Mouse (Mus musculus) stomach, postnatal 0 days (tissue): ENCODE results near the gene Mgp. TPM values are rescaled to one million over a fixed set of nuclear protein-coding genes. Genes with fewer than 3 reads are reported as not detected.

Experiments
- ATAC-seq: fragments of 200-750 bp; cut with Nextera tagmentation; 2 replicates; pipeline ENCODE4 v1.8.0; 2017; ENCODE audit not compliant: low FRiP score, low TSS enrichment
- DNase-seq: peaks from one replicate; pipeline ENCODE4 v3.0.0-alpha.2; 2016; ENCODE audit warnings: low spot score
- H3K27ac ChIP-seq: fragments of 300-500 bp; sonication (generic); replicated peaks from 2 replicates; pipeline ENCODE4 v1.5.1; 2014; ENCODE audit warnings: mild to moderate bottlenecking, control low read depth
- H3K27me3 ChIP-seq: fragments of 300-500 bp; sonication (generic); 2 replicates; pipeline ENCODE4 v1.6.1; 2014; ENCODE audit warnings: low read length; ENCODE audit not compliant: control insufficient read depth, insufficient read depth
- H3K36me3 ChIP-seq: fragments of 300-500 bp; sonication (generic); 2 replicates; pipeline ENCODE4 v1.6.1; 2014; ENCODE audit warnings: low read length, mixed read lengths; ENCODE audit not compliant: control insufficient read depth, insufficient read depth
- H3K4me1 ChIP-seq: fragments of 300-500 bp; sonication (generic); replicated peaks from 2 replicates; pipeline ENCODE4 v1.6.1; 2014; ENCODE audit warnings: antibody characterized with exemption; ENCODE audit not compliant: control insufficient read depth, insufficient read depth
- H3K4me2 ChIP-seq: fragments of 300-500 bp; sonication (generic); replicated peaks from 2 replicates; pipeline ENCODE4 v1.6.1; 2014; ENCODE audit warnings: low read depth, mild to moderate bottlenecking, control low read depth, moderate library complexity
- H3K4me3 ChIP-seq: fragments of 300-500 bp; sonication (generic); 2 replicates; pipeline ENCODE4 v1.5.1; 2014; ENCODE audit warnings: low read depth, low read length, control low read depth
- H3K9ac ChIP-seq: fragments of 300-500 bp; sonication (generic); 2 replicates; pipeline ENCODE4 v1.6.1; 2014; ENCODE audit warnings: mild to moderate bottlenecking, low read length, control low read depth, mixed read lengths
- H3K9me3 ChIP-seq: fragments of 300-500 bp; sonication (generic); 2 replicates; pipeline ENCODE4 v1.6.1; 2016; ENCODE audit warnings: low read length; ENCODE audit not compliant: control insufficient read depth
- CTCF ChIP-seq: IDR thresholded peaks from 2 replicates; pipeline ENCODE4 v1.5.1; 2016; ENCODE audit warnings: antibody characterized with exemption, low read depth, mild to moderate bottlenecking, moderate library complexity
- EP300 ChIP-seq: optimal IDR thresholded peaks from 2 replicates; pipeline ENCODE3; 2016; ENCODE audit warnings: antibody characterized with exemption
- WGBS: fragments of 180-500 bp; shearing (Covaris S2); extraction: QIAGEN DNeasy Blood & Tissue Kit; methylation state at CpG from one replicate; pipeline ENCODE4 v1.1.7; 2014; 5-methylcytosine and 5-hydroxymethylcytosine counted together
- polyA plus RNA-seq: library from polyadenylated mRNA; unstranded; fragments of >200 nt; fragmentation: Nextera tagmentation; extraction: Ambion mirVana; gene quantifications from 2 replicates; pipeline ENCODE4 v1.2.1, GENCODE M21; 2015

The Mgp gene
- polyA plus RNA-seq, 1 experiment from 2014 or later, result 473 TPM

DNA sequence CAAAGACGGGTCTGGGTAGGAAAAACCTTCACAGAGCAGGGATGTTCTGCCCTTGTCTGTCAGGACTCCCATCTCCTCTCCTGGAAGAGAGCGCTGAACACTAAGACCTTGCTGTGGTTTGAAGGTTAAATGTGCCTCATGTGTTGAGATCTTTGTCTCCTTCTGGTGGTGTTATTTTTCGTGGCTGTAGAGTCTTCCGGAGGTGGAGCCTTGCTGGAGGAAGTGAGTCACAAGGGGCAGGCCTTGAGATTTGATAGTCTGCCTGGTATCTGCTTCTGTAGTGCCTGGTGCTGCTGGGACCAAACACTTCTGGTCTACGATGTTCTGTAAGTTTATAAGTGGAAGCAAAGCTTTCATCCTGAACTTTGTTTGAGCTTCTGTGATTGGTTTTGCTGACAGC is 26.7 kb downstream of the Mgp start:
- no peak overlapping the region for H3K4me2 ChIP-seq
- no peak overlapping the region for H3K4me3 ChIP-seq
- H3K27me3 ChIP-seq, result no peaks in the 10 kb centered on the region
- H3K4me1 ChIP-seq, result no peaks in the 10 kb centered on the region
- H3K36me3 ChIP-seq, result no peaks in the 10 kb centered on the region
- ATAC-seq (no peak), DNase-seq (no peak)
- no peak overlapping the region for H3K9ac ChIP-seq
- H3K9me3 ChIP-seq, result no peaks in the 10 kb centered on the region
- TF ChIP-seq EP300, result no peak
- TF ChIP-seq CTCF, result no peak
- WGBS, result 88% methylated on average over 5 of the region's 5 CpGs
- 0 out of 2 replicates have a peak overlapping the region, but pooled peaks have one; percentile 13 for H3K27ac ChIP-seq

DNA sequence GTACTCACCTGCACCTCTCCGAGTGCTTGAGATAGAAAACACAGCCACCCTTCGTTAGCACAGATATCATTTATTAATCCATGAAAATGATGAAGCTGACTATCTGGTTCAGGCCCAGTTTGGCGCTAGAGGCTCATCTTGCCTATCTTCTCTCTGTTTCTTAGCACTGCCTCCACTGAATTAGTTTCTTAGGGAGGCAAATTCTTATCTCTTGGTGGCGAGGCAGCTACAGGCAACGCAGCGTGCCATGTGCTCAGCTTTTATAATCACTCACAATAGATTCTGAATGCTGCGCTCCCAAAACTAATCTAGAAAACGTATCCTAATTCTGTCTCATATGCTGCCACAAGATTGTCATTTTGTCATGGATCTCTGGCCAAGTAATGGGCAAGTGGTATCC is 27.2 kb downstream of the Mgp start:
- Histone ChIP-seq H3K27me3 (no peaks in the 10 kb centered on the region), H3K9me3 (no peaks in the 10 kb centered on the region), H3K4me3 (no peak overlapping the region), H3K4me2 (no peak overlapping the region), H3K9ac (no peak overlapping the region), H3K4me1 (no peaks in the 10 kb centered on the region), H3K27ac (no peak overlapping the region), H3K36me3 (no peaks in the 10 kb centered on the region)
- TF ChIP-seq CTCF (no peak), EP300 (no peak)
- DNase-seq (no peak), ATAC-seq (no peak)
- 74% methylated on average over 8 of the region's 8 CpGs for WGBS

DNA sequence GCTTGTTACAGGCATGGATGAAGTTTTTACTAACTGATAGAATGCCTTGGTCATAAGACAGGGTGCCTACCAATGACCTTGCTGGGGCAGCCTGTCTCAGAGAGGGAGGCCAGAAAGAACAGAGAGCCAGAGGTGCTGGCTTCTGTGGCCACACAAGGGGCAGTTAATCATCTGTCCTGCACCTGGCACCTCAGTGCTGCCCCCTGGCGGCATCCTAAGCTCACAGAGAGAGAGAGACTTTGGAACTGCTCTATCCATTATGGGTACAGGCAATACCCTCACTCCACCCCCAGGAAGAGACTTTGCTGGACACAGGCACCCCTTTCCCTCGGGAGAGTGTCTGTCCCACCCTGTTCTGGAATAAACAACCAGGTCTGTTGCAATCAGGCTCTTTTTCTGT is 27.8 kb downstream of the Mgp start:
- Histone ChIP-seq H3K4me1 (no peaks in the 10 kb centered on the region), H3K27ac (no peak overlapping the region), H3K36me3 (no peaks in the 10 kb centered on the region), H3K9ac (no peak overlapping the region), H3K9me3 (no peaks in the 10 kb centered on the region), H3K27me3 (no peaks in the 10 kb centered on the region), H3K4me2 (no peak overlapping the region), H3K4me3 (no peak overlapping the region)
- ATAC-seq (peak; percentile 59; the same call in 1 of the 2 replicates), DNase-seq (peak; percentile 68)
- TF ChIP-seq CTCF (peak; percentile 78), EP300 (no peak)
- WGBS, result 22% methylated on average over 2 of the region's 2 CpGs

DNA sequence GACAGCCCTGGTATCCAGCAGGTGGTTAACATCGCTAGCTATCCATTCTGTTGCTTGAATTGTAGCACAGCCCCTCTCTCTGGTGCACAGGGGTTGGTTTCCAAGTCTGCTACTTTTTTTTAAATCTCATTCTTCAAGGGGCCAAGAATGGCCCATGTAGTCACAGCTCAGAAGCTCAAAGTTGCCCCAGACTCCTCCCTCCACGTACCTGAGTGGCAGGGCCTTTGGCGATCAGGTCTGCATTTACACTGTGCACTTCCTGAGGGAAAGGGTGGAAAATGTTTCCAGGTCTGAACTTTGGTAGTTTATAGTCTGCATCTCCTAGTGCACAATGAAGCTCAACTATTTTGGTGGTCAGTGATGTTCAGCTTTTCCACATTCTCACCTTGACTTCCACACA is 28.4 kb downstream of the Mgp start:
- no peak overlapping the region for H3K4me3 ChIP-seq
- H3K36me3 ChIP-seq, result no peaks in the 10 kb centered on the region
- H3K4me2 ChIP-seq, result no peak overlapping the region
- no peak overlapping the region for H3K27ac ChIP-seq
- no peaks in the 10 kb centered on the region for H3K27me3 ChIP-seq
- TF ChIP-seq EP300 (no peak), CTCF (no peak)
- DNase-seq, result no peak
- H3K9me3 ChIP-seq, result no peaks in the 10 kb centered on the region
- WGBS, result 92% methylated on average over 3 of the region's 3 CpGs
- no peaks in the 10 kb centered on the region for H3K4me1 ChIP-seq
- H3K9ac ChIP-seq, result no peak overlapping the region
- no peak for ATAC-seq

DNA sequence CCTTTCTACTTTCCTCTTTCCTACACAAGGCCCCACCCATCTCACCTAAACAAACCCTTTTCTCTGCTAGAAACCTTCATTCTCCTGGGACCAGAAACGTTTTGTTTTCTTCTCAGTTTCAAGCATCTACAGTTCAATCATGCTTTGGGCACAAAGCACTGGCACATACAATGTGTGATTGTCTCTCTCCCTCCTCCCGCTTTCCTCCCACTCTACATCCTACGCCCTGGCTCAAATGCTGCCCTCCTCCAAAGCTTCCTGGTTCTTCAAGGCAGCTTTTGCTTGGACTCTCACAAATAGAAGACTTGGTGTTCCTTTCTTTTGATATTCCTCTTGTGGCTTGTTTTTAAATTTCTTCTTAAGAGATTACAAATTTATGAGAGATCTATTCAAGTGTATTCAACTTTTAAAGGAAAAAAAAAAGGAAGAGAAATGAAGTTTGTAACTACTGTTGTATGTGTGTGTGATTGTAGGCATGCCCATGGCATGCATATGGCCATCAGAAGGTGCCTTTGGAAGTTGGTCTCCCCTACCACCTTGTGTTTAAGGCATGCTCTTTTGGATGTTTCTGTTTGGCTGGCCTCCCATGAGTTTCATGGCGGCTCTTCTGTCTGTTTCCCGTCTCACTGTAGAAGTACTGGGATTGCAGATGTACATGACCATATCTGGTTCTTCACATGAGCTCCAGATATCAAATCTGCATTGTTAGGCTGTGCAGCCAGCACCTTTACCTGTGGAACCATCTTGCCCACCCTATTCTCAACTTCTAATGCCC is 29.7 kb downstream of the Mgp start:
- Histone ChIP-seq H3K9ac (no peak overlapping the region), H3K27me3 (no peaks in the 10 kb centered on the region), H3K4me1 (no peaks in the 10 kb centered on the region), H3K4me2 (no peak overlapping the region), H3K27ac (no peak overlapping the region), H3K9me3 (no peaks in the 10 kb centered on the region), H3K36me3 (no peaks in the 10 kb centered on the region), H3K4me3 (no peak overlapping the region)
- TF ChIP-seq EP300, result no peak
- TF ChIP-seq CTCF, result no peak
- DNase-seq (no peak), ATAC-seq (no peak)
- 72% methylated on average over 5 of the region's 5 CpGs for WGBS

DNA sequence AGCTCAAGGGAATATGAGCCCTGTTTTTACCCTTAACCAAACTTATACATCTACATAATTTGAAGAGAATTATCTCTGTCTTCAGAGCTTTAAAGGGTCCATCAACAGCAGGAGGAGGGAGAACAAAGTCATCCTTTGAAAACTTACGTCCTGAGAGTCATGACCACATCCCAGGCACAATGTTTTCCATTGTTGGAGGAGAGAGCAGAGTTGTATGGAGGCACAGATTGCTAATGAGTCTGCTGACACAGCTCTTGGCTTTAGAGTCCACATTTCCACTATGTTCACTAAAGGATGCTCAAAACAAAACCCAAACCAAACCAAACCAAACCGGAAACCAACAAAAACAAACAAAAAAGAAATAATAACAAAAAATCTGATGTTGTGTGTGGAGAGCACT is 30.7 kb downstream of the Mgp start:
- no peak for DNase-seq
- no peaks in the 10 kb centered on the region for H3K36me3 ChIP-seq
- WGBS, result 56% methylated on average over 2 of the region's 2 CpGs
- no peak overlapping the region for H3K27ac ChIP-seq
- H3K9ac ChIP-seq, result no peak overlapping the region
- no peak for ATAC-seq
- no peak overlapping the region for H3K4me3 ChIP-seq
- no peak overlapping the region for H3K4me2 ChIP-seq
- no peaks in the 10 kb centered on the region for H3K27me3 ChIP-seq
- TF ChIP-seq CTCF, result no peak
- TF ChIP-seq EP300, result no peak
- no peaks in the 10 kb centered on the region for H3K9me3 ChIP-seq
- no peaks in the 10 kb centered on the region for H3K4me1 ChIP-seq
